Mouse (Mus musculus) liver, adult 2 months (tissue): ENCODE results near the gene Tmeff2. TPM values are rescaled to one million over a fixed set of nuclear protein-coding genes. Genes with fewer than 3 reads are reported as not detected.

ENCODE experiments used
- DNase-seq: peaks from one replicate; pipeline ENCODE4 v3.0.0-alpha.2; 2011; ENCODE audit warnings: low read depth, low spot score; ENCODE audit errors: extremely low read depth
- H3K27ac ChIP-seq: fragments of 200-500 bp; replicated peaks from 2 replicates; pipeline ENCODE4 v1.5.1; 2012; ENCODE audit warnings: low read depth, mild to moderate bottlenecking, control low read depth, inconsistent platforms, low read length; ENCODE audit not compliant: insufficient read depth
- H3K27me3 ChIP-seq: fragments of 200-500 bp; 2 replicates; pipeline ENCODE4 v1.6.1; 2012; ENCODE audit warnings: mild to moderate bottlenecking, moderate library complexity, low read length, inconsistent platforms; ENCODE audit not compliant: control insufficient read depth, insufficient read depth
- H3K36me3 ChIP-seq: fragments of 200-500 bp; 2 replicates; pipeline ENCODE4 v1.6.1; 2012; ENCODE audit warnings: low read length, inconsistent platforms; ENCODE audit not compliant: control insufficient read depth, insufficient read depth
- H3K4me1 ChIP-seq: fragments of 200-500 bp; 2 replicates; pipeline ENCODE4 v1.6.1; 2011; ENCODE audit warnings: low read length; ENCODE audit not compliant: control insufficient read depth, insufficient read depth
- H3K4me3 ChIP-seq: fragments of 200-500 bp; 2 replicates; pipeline ENCODE4 v1.5.1; 2011; ENCODE audit warnings: low read depth, mild to moderate bottlenecking, control low read depth, low read length, moderate library complexity; ENCODE audit not compliant: insufficient read depth
- H3K79me2 ChIP-seq: fragments of 200-500 bp; 2 replicates; pipeline ENCODE4 v1.6.1; 2012; ENCODE audit warnings: inconsistent platforms, mild to moderate bottlenecking, low read length, moderate library complexity; ENCODE audit not compliant: control insufficient read depth, insufficient read depth
- H3K9ac ChIP-seq: fragments of 200-500 bp; 2 replicates; pipeline ENCODE4 v1.6.1; 2012; ENCODE audit warnings: low read depth, mild to moderate bottlenecking, control low read depth, inconsistent platforms, low read length
- CTCF ChIP-seq: fragments of 200-500 bp; IDR thresholded peaks from 2 replicates; pipeline ENCODE4 v1.5.1; 2011; ENCODE audit warnings: low read depth, low read length, control low read depth
- POLR2A ChIP-seq: fragments of 200-500 bp; IDR thresholded peaks from 2 replicates; pipeline ENCODE4 v1.6.1; 2011; ENCODE audit warnings: low read length, control low read depth; ENCODE audit not compliant: insufficient read depth; ENCODE audit errors: extremely low read depth
- WGBS: fragments of 180-500 bp; shearing (Covaris S2); methylation state at CpG from one replicate; pipeline ENCODE4 v1.1.7; 2018; 5-methylcytosine and 5-hydroxymethylcytosine counted together
- polyA plus RNA-seq: library from polyadenylated mRNA; depleted of rRNA; stranded (reverse); fragments of >200 nt; gene quantifications from 2 replicates; pipeline ENCODE4 v1.2.3, GENCODE M21; 2012
- total RNA-seq: library from RNA; depleted of rRNA; stranded (reverse); fragments of >200 nt; gene quantifications from 2 replicates; pipeline ENCODE4 v1.2.3, GENCODE M21; 2014

Gene Tmeff2
- total and polyA plus RNA-seq, 2 experiments, result 0.09 TPM; not detected in 1

GRCm38 (mm10) chr1:51142729-51143128 lies 242.3 kb downstream of the Tmeff2 start:
- Histone ChIP-seq H3K27me3 (no peaks in the 10 kb centered on the region), H3K4me3 (no peak overlapping the region), H3K9ac (no peak overlapping the region), H3K4me1 (no peaks in the 10 kb centered on the region), H3K79me2 (no peaks in the 10 kb centered on the region), H3K36me3 (no peaks in the 10 kb centered on the region), H3K27ac (no peak overlapping the region)
- WGBS, result 87% methylated on average over 3 of the region's 3 CpGs
- TF ChIP-seq POLR2A, result no peak
- no peak for DNase-seq

- H3K27ac ChIP-seq, result no peak overlapping the region
- H3K79me2 ChIP-seq, result no peaks in the 10 kb centered on the region
- no peak for TF ChIP-seq POLR2A
- H3K4me1 ChIP-seq, result no peaks in the 10 kb centered on the region
- no peak for DNase-seq
- 90% methylated on average over 4 of the region's 4 CpGs for WGBS
- no peaks in the 10 kb centered on the region for H3K36me3 ChIP-seq
- no peak overlapping the region for H3K4me3 ChIP-seq
- H3K27me3 ChIP-seq, result no peaks in the 10 kb centered on the region
- no peak overlapping the region for H3K9ac ChIP-seq
Observed at GRCm38 (mm10) chr1:51145693-51146092, 245.2 kb downstream of the Tmeff2 start.

- no peak overlapping the region for H3K4me3 ChIP-seq
- DNase-seq, result no peak
- no peaks in the 10 kb centered on the region for H3K27me3 ChIP-seq
- no peaks in the 10 kb centered on the region for H3K79me2 ChIP-seq
- TF ChIP-seq CTCF, result no peak
- no peaks in the 10 kb centered on the region for H3K4me1 ChIP-seq
- H3K27ac ChIP-seq, result no peak overlapping the region
- H3K36me3 ChIP-seq, result no peaks in the 10 kb centered on the region
- no peak overlapping the region for H3K9ac ChIP-seq
- 71% methylated on average over 9 of the region's 9 CpGs for WGBS
Observed at GRCm38 (mm10) chr1:51148481-51149137, 248.2 kb downstream of the Tmeff2 start.

- H3K9ac ChIP-seq, result no peak overlapping the region
- H3K27me3 ChIP-seq, result no peaks in the 10 kb centered on the region
- no peak for TF ChIP-seq CTCF
- no peak for TF ChIP-seq POLR2A
- H3K4me3 ChIP-seq, result no peak overlapping the region
- 56% methylated on average over 4 of the region's 4 CpGs for WGBS
- H3K36me3 ChIP-seq, result no peaks in the 10 kb centered on the region
- H3K27ac ChIP-seq, result no peak overlapping the region
- H3K4me1 ChIP-seq, result no peaks in the 10 kb centered on the region
- H3K79me2 ChIP-seq, result no peaks in the 10 kb centered on the region
- no peak for DNase-seq
Observed at GRCm38 (mm10) chr1:51149488-51149887, 249.0 kb downstream of the Tmeff2 start.

- Histone ChIP-seq H3K27ac (no peak overlapping the region), H3K4me1 (no peaks in the 10 kb centered on the region), H3K36me3 (no peaks in the 10 kb centered on the region), H3K9ac (no peak overlapping the region), H3K27me3 (no peaks in the 10 kb centered on the region), H3K79me2 (no peaks in the 10 kb centered on the region), H3K4me3 (no peak overlapping the region)
- WGBS, result 69% methylated on average over 1 of the region's 1 CpGs
- TF ChIP-seq POLR2A (no peak), CTCF (no peak)
- DNase-seq, result no peak
Observed at GRCm38 (mm10) chr1:51149890-51150289, 249.4 kb downstream of the Tmeff2 start.

GRCm38 (mm10) chr1:51152017-51152416 lies 251.6 kb downstream of the Tmeff2 start:
- Histone ChIP-seq H3K79me2 (no peaks in the 10 kb centered on the region), H3K27me3 (no peaks in the 10 kb centered on the region), H3K36me3 (no peaks in the 10 kb centered on the region), H3K27ac (no peak overlapping the region), H3K4me3 (no peak overlapping the region), H3K4me1 (no peaks in the 10 kb centered on the region), H3K9ac (no peak overlapping the region)
- no peak for DNase-seq
- 76% methylated on average over 2 of the region's 2 CpGs for WGBS
- TF ChIP-seq POLR2A (no peak), CTCF (no peak)
